Mouse (Mus musculus) adrenal gland, postnatal 25 days (tissue): ENCODE data around the gene Wee1. TPM values are rescaled to one million over a fixed set of nuclear protein-coding genes. Genes with fewer than 3 reads are reported as not detected.
"Not testable (repeated sequence)": the region's sequence is repeated elsewhere in the genome, so short reads cannot be mapped to it uniquely, and the experiment has no call there.

Source experiments
- DNase-seq: peaks from one replicate; pipeline ENCODE4 v3.0.0; 2021; ENCODE audit warnings: mixed read lengths
- total RNA-seq: library from RNA; stranded (reverse); gene quantifications from 2 replicates; pipeline ENCODE4 v1.2.3, GENCODE M21; 2021

The Wee1 gene
- total RNA-seq, 1 experiment from 2014 or later = 17.0 TPM

DNA sequence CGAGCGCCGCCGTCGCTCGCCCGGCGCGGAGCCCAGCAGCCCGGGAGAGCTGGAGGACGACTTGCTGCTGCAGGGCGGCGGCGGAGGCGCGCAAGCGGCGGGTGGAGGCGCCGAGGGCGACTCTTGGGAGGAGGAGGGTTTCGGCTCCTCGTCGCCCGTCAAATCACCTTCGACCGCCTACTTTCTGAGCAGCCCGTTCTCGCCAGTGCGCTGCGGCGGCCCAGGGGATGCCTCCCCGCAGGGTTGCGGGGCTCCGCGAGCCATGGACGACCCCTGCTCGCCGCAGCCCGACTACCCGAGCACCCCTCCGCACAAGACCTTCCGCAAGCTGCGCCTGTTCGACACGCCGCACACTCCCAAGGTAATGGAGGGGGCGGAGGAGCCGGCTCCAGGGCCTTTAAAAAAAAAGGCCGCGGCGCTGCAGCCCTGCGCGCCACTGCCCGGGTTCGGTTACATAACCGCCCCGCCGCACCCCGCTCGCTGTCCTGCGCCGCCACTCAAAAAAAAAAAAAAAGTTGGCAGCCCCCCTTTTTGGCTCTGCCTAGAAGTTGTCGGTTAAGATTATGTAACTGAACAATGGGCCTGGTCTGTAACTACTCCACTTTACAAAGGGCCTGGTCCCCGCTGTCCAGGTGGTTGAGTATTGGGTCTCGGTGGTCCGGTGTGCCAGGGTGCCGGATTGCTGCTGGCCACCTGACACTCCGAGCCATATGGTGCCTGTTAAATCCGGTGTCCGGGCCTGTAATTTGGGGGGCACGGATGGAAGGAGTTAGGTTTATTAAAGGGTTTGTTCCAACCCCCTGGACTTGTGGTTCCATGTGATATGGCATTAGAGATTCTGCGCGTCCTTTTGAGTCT, 948 bp downstream of the Wee1 start:
- peak; percentile 69 for DNase-seq

GRCm38 (mm10) chr7:110123844-110124555, 2.2 kb downstream of the Wee1 start:
- no peak for DNase-seq

GRCm38 (mm10) chr7:110128566-110128965, 6.7 kb downstream of the Wee1 start:
- no peak for DNase-seq

- DNase-seq = not testable (repeated sequence)
Observed at GRCm38 (mm10) chr7:110132272-110132671, 10.4 kb downstream of the Wee1 start.

DNA sequence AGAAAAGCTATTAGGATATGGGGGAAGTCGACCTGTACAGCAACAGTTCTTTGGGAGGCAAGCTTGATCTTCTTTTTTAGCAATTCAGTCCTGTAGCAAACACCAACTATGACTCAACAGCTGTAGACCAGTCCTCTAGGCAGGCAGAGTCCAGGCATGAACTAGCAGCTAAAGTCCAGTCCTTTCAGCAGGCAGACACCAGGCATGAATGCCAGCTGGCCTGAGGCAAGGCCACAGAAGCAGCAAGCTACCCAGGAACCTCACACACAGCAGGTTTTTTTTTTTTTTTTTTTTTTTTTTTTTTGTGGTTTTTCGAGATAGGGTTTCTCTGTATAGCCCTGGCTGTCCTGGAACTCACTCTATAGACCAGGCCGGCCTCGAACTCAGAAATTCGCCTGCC, 12.1 kb downstream of the Wee1 start:
- DNase-seq = no peak

DNA sequence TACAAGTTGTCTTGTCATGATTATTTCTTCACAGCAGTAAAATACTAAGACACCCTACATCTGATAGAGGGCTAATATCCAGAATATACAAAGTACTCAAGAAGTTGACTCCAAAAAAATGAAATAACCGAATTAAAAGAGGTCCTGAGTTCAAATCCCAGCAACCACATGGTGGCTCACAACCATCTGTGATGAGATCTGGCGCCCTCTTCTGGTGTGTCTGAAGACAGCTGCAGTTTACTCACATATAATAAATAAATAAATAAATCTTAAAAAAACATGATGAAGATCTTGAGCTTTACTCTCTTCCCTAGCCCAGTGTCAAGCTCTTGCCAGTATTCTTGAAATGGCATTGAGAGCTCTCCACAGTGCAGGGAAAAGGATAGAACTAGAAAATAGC, 16.7 kb downstream of the Wee1 start:
- DNase-seq = no peak

- DNase-seq = no peak
Observed at GRCm38 (mm10) chr7:110143863-110144262, 22.0 kb downstream of the Wee1 start.

DNA sequence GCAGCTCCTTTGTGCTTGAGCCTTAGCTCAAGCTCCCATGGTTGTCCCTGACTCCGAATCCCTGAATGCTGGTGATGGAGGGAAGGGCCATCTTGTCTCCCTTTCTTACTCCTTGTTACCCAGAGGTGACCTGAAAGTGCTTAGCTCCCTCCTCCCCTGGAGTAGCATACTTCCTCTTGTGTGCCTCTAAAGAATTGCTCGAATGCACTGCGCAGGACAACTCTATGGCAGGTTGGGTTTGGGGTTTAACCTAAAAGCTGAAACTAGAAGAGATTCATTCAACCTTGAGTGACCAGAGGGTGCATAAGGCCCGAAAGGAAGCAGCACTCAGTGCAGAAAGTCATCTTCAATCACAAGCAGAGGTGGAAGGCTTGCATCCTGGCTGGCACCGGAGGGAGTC, 31.0 kb downstream of the Wee1 start:
- no peak for DNase-seq

GRCm38 (mm10) chr7:110156712-110157260, 34.9 kb downstream of the Wee1 start:
- DNase-seq = peak; percentile 22

DNA sequence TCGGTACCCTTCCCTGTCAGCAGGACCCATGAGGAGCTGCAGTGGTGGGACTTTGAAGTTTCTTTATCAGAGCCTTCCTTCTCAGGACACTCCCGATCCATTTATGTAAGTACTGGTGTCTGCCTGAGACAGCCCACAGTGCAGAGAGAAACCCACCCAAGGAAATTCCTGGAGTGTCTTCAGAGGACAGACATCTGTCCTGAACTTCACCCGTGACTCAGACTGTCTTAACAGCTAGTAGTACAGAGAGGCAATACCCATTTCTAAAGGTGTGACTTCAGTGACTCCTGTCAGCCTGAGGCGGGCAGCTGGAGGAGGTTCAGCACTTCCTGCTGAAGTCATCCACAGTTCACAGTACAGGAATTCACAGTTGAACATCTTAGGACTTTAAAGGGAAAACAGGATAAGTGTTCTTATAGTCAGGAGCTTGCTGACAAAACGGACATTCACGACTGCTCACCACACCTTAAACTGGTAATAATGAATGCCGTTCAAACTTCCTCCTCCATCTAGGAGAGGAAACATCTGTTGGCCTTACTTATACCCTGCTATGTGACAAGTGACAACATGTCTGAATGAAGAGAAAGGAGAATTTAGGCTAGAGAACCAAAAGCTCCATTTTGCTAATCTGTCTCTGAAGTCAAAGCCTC, 35.5 kb downstream of the Wee1 start:
- no peak for DNase-seq

DNA sequence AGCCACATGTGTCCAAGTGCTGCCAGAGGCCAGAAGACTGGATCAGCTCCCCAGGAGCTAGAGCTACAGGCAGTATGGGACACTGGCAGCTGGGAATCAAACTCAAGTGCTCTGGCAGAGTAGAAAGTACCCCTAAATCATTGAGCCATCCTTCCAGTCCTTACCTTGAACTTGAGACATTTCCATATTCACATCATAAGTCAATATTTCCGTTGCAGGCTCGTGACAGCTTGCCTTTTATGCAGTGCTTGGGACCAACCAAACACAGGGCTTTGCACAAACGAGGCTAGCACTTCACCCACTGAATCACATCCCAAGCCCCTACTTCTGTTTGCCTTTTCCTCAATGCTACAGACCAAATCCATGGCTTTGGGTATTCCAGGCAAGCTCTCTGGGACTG, 36.2 kb downstream of the Wee1 start:
- DNase-seq = no peak

- not testable (repeated sequence) for DNase-seq
Observed at GRCm38 (mm10) chr7:110160109-110160508, 38.3 kb downstream of the Wee1 start.

GRCm38 (mm10) chr7:110160601-110161000, 38.8 kb downstream of the Wee1 start:
- DNase-seq = no peak

DNA sequence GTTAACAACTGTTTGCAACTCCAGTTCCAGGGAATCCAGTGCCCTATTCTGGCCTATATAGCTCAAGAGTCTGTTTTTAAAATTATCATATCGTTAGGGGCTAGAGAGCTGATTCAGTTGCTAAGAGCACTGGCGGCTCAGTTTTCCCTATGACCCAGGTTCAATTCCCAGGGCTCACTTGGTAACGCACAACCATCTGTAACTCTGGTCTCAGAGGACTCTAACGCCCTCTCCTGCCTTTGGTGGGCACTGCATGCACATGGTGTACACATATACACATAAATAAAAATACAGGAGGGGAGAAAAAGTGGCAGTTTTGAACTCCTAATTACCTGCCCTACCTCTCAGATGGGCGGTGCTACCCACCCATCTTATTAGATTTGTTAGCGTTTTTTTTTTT, 41.2 kb downstream of the Wee1 start:
- DNase-seq = no peak

DNA sequence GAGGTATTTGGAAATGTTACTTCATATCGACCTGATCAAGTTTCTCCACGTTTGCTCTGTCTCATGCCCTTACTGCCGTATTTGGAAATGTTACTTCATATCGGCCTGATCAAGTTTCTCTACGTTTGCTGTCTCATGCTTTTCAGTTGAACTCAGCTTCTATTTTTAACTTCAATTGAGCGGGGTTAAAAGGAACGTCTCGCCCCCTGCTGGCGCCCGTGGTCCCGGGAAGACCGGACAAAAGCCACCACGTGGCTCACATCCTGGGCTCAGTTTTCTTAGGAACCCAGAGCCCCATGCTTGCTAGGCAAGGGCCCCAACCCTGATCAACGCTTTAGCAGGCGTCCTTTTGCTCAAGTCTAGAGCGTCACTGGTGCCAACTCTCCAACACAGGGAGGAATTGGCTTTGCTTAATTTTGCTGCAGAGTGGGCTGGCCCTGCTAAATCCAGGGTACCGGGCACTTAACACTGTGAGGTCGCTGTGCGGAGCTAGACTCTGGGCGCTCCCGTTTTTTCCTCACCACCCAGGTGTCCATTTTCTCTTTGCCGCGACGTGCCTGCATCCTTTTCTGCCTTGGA, 42.3 kb downstream of the Wee1 start:
- DNase-seq = peak; percentile 89

GRCm38 (mm10) chr7:110164712-110165122, 42.9 kb downstream of the Wee1 start:
- peak; percentile 94 for DNase-seq

DNA sequence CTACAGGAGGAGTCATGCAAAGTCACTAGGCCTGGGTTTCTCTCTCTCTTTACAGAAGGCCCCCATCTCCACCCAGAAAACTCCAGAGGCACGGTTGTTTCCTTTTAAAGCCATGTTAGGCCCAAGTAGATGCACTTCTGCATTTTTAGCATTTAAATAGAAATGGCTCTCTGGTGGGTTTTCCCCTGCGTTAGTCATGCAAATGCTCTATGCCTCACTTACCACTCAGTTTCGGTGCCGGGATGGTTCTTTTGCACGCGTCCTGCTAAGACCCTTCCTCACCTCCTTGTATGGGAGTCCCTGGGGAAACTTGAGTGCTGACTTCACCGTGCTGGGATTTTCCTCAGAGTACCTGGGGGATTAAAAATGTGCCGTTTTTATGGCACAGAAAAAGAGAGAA, 44.4 kb downstream of the Wee1 start:
- DNase-seq = no peak

DNA sequence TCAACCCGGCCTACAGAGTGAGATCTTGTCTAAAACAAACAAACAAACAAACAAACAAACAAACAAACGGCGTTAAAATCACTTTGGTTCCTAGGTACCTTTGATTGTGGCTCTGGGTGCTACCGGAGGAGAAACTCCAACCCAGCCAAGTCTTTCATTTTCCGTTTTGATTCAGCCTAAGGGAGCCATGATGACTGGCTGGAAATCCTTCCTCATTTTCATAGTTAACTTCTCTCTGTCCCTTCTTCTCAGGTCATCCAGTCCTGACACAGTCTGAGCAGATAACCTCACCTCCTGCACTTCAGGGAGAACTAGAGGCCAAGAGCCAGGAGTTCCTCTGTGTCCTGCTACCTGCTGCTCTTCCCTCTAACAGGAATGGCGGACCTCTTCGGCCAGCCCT, 57.4 kb downstream of the Wee1 start:
- no peak for DNase-seq

DNA sequence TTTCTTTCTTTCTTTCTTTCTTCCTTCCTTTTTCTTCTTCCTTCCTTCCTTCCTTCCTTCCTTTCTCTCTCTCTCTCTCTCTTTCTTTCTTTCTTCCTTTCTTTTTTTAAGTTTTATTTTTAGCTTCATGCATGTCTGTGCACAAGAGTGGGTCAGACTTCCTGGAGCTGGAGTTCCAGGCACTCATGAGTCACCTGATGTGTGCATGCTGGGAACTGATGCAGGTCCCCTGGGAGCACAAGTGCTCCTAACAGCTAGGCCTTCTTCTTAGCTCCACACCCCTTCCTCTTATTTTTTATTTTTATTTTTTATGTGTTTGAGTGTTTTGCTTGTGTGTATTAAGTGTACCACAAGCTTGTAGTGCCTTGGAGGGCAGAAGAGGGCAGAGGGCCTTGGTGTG, 58.8 kb downstream of the Wee1 start:
- no peak for DNase-seq

- no peak for DNase-seq
Observed at GRCm38 (mm10) chr7:110181446-110181845, 59.6 kb downstream of the Wee1 start.

DNA sequence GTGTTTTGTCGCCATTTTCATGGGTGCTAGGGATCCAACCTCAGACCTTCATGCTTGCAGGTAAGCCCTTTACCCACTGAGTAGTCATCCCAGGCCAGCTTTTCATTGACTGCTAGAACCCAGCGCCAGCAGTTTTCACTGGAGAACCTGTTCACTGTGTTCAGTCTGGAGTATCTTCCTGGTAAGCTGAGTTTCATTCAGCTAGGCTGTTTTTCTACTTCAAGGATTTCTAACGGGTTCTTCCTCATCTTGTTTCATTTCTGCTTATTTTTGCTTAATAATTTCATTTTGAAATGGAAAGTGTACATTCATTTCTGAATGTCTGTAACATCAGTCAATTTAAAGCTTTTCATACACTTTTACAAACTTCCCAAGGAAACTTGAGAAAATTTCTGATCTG, 62.8 kb downstream of the Wee1 start:
- DNase-seq = no peak

DNA sequence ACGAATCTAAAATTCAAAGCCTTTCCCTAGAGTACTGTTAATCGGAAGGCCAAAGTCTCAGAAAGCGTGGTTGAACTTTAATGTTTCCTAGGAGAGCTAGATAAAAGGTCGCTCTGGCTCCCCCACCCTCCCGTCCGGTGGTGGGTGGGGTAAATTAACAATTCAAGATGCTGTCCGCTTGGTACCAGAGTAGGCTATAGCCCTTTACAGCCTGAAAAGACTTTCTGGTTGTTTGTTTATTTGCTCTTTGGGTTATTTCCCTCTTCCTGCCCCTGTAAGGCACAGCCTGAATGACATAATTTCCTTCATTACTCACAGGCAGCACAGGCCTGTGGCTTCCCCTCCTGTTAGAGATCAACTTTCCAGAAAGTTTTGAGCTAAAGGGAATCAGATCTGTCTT, 68.1 kb downstream of the Wee1 start:
- no peak for DNase-seq
